Mouse (Mus musculus): Measurements from ENCODE around the gene Scarb1. TPM values are rescaled to one million over a fixed set of nuclear protein-coding genes. Genes with fewer than 3 reads are reported as not detected.

Scarb1 gene
- total RNA-seq, 2 experiments from 2014 or later, result 27.4 to 29.2 TPM

DNA sequence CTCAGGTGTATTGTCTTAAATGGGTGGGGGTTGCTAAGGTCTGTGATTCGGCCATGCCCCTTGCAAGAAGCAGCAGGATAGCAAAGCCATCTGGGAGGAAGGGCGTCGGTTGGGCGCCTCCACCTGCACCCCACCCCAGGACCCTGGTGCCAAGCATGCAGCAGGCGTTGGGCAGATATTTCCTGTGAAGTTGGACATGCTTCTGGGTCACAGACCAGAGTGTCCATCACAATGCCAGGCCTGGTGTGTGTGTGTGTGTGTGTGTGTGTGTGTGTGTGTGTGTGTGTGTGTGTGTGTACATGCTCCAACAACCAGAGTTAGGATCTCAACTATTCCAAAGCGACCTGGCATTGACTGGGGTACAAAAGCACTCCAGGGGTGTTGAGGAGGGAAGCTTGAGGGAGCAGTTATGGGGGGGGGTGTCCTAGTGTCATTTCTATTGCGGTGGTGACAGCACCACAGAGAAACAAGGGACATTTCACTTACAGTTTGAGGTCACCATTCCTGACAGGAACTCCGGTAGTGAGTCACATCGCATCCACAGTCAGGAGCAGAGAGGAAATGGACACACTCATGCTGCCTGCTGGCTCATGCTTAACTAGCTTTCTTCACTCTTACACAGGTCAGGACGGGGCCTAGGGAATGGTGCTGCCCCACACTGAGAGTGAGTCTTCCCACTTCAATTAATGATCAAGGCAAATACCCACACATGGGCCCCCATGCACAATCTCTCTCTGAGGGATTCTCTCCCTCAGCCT, 68.5 kb downstream of the Scarb1 start:
- DNase-seq (ENCODE audit: low spot score in 2 of 2), result no peak

DNA sequence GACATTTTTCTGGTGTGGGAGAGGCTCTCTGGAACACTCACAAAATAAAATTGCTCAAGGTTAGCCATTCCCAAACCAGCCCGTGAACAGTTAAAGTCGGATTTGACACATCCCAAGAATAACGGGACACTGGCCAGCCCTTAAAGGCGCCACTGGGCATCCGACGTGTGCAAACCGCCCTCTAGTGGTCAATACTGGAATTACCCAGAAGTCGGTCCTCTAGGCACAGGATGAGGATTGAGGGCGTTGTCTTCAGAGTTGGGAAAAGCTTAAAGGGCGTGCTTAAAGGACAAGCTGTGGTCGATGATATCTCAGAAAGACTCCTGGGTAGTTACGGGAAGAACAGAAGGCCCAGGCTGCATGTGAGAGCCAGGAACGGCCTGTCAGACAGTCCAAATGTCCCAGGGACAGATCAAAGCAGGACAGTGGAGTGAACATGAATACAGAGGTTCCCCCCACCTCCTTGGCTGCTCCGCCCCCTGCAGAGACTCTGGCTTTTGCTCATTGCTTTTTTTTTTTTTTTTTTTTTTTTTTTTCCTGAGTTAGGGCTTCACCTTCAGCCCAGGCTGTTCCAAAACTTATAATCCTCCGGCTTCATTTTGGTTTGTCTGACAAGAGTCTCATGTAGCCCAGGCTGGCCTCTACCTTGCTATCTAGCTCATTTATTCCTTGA, 69.2 kb downstream of the Scarb1 start:
- DNase-seq (ENCODE audit: low spot score in 2 of 2), result peak; percentile 81 to 90

DNA sequence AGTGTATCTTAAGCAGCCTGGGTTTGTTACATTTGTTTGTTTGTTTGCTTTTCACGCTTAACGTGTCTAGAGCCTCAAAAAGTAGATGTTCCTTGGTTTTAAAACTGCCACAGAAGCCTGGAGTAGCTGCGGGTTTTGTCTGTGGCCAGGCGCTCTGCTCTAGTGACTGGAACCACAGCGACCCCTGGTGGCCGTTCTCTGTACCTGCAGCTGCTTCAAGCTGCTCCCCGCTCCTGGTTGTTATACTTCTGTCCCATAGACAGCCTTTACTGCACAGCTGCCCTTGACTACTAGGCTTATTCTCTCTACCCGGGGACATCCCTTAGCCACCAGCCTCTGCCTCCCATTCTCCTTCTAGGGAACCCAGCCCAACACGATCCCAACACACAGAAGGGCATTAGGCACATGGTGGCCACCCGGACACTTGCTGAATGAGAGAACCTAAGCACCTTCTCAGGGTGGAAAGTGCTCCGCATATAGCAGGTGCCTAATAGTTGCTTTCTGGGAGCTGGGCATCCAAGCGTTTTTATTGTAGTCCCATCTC, 70.2 kb downstream of the Scarb1 start:
- DNase-seq (ENCODE audit: low spot score in 2 of 2), result peak; percentile 70

DNA sequence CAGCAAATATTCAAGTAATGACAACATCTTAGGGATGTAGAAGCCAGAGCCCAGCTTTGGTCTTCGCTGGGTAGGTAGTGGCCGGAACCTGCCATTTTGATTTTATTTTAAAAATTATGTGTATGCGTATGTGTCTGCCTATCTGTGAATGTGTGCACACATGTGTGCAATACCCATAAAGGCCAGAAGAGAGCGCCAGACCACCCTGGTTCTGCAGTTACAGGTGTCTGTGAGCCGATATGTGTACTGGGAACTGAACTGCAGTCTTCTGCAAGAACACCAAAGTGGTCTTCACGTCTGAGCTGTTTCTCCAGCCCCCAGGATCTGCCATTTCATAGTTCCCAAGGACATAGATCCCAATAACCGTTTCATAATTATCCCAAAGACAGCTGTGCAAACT, 71.1 kb downstream of the Scarb1 start:
- no peak for DNase-seq (ENCODE audit: low spot score in 2 of 2)

DNA sequence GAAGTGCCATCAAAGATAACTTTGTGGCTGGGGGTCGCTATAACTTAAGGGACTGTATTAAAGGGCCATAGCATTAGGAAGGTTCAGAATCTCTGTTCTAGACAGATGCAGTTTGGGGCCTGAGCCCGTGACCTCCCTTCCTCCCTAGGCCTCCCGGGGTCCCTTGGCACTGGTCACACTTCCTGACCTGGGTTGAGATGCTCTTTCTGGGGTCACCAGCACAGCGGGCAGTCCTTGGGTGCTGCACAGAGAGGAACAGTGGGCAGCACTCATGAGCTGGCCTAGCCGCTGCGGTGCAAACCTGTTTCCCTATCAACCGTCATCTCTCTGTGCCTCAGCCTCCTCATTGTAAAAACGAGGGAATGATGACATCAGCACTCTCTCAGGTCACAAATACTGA, 71.5 kb downstream of the Scarb1 start:
- no peak for DNase-seq (ENCODE audit: low spot score in 2 of 2)

DNA sequence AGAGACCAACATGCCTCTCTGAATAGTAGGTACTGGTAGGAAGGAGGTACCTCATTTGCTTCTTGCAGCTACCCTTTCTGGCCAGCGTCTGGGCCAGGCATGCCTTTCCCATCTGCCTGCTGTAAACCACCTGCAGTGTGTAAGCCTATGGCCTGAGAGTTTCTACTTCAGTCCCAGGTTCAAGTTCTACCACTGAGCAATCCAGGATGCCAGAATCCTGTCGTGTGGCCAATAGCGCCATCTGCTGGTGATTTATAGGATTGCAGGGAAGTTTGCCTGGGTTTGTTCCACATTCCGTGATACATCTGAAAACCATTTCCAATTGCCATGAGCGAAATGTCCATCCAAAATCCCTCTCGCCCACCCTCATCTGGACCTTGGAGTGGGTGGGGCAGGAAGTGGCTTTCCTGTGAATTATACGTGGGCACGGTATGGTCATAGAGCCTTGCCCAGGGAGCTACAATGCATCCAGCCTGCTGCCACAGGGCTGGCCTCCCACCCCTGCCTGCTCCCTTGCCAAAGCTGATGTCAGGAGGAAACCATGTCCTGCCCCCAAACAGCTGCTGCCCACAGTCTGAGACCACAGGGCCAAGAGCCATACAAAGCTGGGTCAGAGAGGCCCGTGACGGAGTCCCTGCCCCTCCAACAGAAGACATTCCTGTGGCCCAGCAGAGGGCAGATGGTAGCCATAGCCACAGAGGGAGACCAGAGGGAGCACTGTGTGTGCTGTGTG, 72.7 kb downstream of the Scarb1 start:
- DNase-seq (ENCODE audit: low spot score in 2 of 2), result peak; percentile 81 to 88

DNA sequence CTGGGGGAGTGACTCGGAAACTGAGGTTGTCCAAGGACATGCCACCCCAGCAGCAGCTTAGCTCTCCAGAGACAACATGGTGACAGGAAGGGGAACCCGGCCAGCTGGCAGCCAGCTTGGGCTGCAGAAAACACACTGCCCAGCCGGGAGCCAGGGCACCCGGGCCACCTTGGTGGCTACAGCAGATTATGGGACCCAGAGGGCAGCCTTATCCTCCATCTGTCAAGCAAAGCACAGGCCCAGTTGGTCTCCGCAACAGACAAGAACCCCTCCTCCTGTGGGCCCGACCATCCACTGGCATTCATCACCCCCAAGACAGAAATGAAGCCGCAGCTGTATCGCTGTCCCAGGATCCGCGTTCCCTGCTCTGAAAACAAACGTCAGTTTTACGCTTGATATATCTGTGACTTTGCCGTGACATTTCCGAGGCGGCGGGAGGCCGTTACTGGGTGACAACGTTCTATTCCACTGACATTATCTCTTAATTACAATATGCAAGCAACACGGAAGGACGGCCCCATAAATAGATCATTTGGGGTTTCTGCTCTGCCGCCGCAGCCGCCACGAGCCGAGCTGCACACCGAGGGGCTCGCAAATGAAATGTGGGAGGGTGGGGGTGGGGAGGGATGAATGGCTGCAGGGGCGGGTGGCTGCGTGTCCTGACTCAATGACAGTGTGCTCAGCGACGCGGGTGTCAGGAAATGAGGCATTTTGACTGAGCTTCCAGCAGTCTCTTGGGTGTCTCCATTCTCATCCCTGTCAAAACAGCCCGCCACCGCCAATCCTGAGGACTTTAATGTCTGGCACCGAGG, 73.5 kb downstream of the Scarb1 start:
- DNase-seq (ENCODE audit: low spot score in 2 of 2), result peak in 1 of 2 experiments; percentile 45

DNA sequence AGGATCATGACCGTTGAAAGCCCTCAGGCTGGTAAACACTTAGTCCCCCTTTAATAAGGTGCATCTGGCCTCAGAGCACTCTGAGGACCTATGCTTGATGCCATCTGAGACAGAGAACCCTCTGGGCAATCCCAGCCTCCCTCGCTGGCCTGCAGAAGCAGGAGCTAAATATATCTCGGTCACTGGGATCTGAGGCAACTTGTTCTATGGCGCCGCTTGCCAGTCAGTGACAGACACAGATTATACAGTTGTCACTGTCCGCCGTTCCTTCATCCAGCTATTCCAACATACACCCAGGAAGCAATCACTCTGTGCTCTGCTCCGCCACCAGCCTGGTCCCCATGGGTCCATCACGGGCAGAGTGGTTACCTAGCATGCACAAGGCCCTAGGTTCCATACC, 74.8 kb downstream of the Scarb1 start:
- no peak for DNase-seq (ENCODE audit: low spot score in 2 of 2)

DNA sequence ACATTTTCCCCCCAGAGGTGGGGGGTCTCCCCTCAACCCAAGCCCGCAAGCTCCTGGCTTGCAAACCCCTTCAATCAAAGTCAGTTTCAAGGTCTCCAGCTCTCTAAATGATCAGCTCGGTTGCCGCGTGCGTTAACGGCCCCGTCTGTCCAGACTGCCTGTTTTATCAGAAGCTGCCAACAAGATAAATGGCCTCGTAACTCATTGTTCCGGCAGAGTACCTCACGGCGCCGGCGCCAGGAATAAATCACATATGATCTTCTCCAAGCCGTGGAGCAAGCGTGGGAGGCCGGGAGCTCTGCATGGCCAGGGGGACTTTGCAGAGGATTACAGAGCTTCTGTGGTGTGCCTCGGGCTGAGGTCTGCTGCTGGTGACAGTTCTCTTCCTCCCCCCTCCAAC, 76.2 kb downstream of the Scarb1 start:
- DNase-seq (ENCODE audit: low spot score in 2 of 2), result no peak

DNA sequence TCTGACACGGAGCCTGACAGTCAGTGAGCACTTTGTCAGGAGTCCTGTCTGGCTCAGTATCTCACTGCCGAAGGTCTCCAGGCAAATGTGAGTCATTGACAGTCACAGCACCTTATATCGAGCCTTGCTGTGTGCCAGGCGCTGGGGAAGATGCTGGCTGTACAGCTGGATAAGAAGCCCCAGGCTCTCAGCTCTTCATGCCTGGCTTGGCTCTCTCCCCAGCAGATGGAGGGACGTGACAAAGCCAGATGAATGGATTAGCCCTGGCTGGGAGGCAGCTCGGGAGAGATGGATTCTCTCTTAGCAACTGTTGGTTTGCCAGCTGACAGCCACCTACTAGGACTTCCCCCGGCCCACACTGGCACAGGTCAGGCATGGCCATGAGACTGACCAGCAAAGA, 78.3 kb downstream of the Scarb1 start:
- peak; percentile 56 to 68 for DNase-seq (ENCODE audit: low spot score in 2 of 2)

DNA sequence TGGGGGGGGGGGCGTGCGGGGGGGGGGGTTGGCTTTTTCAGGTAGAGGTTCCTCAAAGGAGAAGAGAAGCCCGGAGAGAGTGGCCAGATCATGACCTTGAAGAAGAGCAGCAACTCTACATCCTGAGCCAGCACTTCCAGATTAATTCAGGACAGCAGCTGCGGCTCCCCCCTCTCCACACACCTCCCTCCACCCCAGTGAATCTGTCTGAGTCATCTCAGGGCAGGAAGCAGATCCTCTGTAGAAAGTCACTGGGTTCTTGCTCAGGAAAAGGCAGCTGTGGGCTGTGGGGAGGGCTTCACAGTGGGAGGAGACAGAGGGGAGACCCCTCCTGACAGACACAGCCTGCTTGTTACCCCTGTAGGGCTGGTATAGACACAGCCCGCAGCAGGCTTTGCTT, 87.0 kb downstream of the Scarb1 start:
- no peak for DNase-seq (ENCODE audit: low spot score in 2 of 2)

DNA sequence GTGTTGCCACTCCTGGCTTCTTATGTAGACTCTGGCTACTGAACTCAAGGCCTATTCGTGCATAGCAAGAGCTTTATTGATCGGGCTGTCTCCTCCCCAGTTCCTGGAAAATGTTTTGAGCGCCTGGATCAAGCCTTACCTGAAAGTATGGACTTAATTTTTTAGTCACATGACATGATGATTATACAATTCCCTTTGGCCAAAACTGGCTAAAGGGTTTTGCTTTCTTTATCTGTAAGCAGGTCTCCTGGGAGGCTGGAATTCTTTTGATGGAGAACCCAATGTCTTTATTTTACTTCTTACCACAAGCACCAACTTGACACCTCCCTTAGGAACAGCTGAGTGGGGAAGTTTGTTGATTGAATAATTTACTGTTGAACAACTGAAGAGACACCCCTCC, 87.4 kb downstream of the Scarb1 start:
- no peak for DNase-seq (ENCODE audit: low spot score in 2 of 2)

DNA sequence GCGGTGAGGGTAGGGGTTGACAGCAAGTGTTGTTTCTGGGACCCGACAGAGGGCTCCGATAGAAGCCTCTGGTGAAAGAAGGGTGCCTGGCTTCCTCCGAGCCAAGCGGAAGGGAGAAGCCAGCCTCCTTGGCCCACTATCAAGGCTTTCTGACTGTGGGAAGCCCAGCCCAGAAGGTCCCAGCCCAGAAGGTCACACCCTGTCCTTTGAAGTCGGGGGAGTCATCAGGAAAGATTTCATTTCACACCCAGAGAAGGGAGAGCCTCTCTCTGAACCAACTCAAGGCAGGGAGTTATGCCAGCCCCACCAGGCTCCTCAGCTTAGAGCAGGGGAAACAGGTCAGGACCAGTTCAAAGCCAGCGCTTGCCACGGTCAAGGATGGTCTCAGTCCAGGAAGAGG, 88.2 kb downstream of the Scarb1 start:
- DNase-seq (ENCODE audit: low spot score in 2 of 2), result no peak

DNA sequence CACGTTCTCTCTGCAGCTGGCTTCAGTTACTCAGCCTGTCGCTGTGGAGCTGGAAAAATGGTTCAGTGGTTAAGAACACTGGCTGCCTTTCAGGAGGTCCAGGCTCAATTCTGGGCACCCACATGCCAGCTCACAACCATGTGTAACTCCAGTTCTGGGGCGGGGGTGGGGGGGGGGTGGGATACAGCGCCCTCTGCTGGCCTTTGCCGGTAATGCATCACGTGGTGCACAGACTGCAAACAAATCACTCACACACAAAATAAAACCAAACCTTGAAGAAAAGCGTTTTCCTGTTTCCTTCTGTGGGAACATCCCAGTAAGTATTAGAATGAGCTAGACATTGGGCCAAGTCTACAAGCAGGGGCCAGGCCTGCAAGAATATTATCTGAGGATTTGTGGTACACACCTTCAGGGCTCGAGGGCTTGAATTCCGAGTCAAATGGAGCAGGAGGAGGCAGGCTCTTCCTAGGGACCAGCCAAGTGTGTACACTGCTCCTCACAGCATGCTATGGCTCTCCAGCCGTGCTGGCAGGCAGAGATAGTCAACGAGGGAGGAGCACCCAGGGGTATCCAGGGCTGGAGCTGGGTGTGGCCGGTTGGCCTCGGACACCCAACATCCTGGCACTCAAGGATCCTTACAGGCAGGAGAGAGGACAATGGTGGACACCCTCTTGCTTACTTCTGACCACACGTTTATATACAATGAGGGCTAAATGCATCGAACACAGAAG, 88.8 kb downstream of the Scarb1 start:
- no peak for DNase-seq (ENCODE audit: low spot score in 2 of 2)

DNA sequence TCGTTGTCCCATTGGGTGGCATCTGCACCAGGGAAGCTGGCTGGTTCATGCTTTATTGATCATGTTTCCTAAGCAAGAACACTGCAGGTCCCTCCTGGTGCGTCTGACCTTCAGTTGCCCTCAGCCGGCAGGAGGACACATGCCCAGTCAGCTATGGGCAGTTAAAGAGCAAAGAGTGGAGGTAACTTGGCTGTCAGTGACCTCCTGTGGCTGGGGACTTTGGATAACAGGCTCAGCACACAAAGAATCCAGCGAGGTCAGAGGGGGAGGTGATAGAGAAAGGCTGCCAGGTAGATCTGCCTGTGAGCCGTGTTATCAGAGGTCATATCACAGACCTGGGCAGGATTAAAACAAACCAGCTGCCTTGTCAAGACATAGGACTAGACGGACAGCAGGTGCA, 91.7 kb downstream of the Scarb1 start:
- no peak for DNase-seq (ENCODE audit: low spot score in 2 of 2)

DNA sequence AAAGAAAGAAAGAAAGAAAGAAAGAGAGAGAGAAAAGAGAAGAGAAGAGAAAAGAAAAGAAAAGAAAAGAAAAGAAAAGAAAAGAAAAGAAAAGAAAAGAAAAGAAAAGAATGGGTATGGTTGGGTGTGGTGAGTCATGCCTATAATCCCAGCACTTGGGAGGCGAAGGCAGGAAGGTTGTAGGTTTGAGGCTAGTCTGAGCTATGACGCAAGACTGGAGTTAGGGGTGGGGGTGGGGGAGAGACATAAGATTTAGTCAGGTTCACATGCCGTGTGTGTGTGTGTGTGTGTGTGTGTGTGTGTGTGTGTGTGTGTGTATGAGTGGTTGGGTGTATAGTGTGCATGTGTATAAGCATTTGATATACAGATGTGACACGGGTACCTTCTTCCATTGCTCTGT, 94.2 kb downstream of the Scarb1 start:
- no peak for DNase-seq (ENCODE audit: low spot score in 2 of 2)

DNA sequence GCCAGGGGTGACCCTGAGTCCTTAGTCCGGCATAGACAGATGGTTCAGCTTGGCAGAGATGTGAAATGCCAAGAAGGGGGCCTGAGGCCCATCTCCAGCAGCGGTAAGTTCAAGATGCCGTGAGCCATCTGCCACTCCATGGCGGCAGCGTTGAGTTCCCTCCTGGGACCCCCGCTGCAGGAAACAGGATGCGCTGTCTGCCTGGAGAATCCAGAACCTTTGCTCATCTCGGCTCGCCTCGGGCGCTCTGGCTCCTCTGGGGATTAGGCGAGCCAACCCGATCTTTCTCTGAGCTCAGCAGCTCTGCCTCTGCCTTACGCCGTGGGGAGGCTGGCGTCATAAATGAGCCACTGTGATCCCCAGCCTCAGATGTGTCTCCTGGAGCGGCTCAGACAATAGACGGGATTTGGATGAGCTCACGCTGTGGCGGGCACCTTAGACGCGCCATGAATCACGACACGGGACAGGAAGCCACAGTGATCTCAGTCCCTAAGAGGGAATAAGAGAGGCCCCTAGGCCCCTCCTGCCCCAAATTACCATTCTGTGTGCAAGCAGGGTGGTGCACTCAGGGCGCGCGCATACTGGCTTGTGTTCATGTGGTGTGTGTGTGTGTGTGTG, 95.3 kb downstream of the Scarb1 start:
- peak; percentile 55 to 56 for DNase-seq (ENCODE audit: low spot score in 2 of 2)

DNA sequence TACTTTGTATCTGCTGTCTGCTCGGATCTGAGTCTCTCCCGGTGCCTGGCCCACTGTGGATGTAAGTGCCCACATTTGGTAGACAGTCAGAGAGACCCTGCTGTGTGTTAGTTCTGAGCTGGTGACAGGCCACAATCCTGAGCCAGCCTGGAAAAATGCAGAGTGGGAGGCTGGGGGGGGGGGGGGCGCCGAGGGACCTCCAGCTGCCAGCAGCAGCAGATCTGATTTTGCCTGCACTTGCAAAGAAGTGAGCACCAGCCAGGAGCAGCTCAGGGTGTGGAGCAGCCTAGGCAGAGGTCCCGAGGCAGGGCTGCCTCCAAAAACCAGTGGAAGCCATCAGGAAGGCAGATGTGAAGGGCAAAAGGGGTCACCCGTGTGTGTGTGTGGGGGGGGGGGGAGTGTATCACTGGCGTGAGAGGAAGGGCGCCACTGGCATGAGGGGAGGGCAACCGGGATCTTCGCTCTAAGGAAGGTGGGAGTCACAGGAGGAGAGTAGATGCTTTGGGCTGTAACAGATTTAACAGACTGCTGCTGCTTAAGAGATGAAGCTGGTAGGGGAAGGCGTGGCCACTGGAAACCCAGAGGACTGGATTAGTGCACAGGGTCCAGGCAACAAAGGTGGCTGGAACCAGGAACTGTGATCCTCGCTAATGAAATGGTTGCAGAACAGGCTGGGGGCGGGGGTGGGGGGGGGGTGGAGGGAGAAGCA, 95.9 kb downstream of the Scarb1 start:
- no peak for DNase-seq (ENCODE audit: low spot score in 2 of 2)

DNA sequence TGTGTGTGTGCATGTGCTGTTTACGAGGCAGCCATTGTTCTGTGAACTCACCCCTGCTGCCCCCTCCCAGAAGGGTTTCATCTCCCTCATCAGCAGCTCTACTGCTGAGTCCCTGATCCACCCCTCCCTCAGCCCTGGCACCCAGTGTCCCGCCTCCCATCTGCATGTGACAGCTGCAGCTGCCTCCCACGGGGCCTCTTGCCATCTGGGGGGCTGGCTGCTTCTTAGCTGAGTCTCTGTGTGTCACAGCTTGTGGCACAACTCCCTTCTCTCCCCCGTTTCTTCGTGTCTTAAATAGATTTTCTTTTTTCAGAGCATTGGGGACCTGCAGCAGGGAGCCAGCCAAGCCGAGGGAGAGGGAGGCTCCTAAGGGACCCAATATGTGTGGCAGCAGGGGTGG, 97.0 kb downstream of the Scarb1 start:
- peak; percentile 94 to 95 for DNase-seq (ENCODE audit: low spot score in 2 of 2)
